Mouse (Mus musculus) embryo, embryonic 10.5 days (tissue): ENCODE data around the gene Stard5.

Experiments used
- DNase-seq: peaks from one replicate; pipeline ENCODE4 v3.0.0-alpha.2; 2015; ENCODE audit warnings: low spot score

Gene Stard5

GRCm38 (mm10) chr7:83631828-83632681, at the start of gene Stard5:
TSS of gene Stard5 (plus strand) at chr7:83631959.
- DNase-seq = peak; percentile 96

GRCm38 (mm10) chr7:83584639-83585471, 46.9 kb upstream of the Stard5 start, which contains the start of gene Tmc3:
TSS of gene Tmc3 (plus strand) at chr7:83584927.
- peak; percentile 55 for DNase-seq

GRCm38 (mm10) chr7:83594056-83594455, 37.7 kb upstream of the Stard5 start:
- DNase-seq = no peak

GRCm38 (mm10) chr7:83597063-83597462, 34.7 kb upstream of the Stard5 start:
- DNase-seq = no peak

GRCm38 (mm10) chr7:83598997-83599912, 32.5 kb upstream of the Stard5 start:
- no peak for DNase-seq

- peak; percentile 65 for DNase-seq
Measured at GRCm38 (mm10) chr7:83599913-83600286, 31.9 kb upstream of the Stard5 start.

- DNase-seq = peak; percentile 6
Measured at GRCm38 (mm10) chr7:83604180-83604944, 27.4 kb upstream of the Stard5 start.

- DNase-seq = no peak
Measured at GRCm38 (mm10) chr7:83606796-83607195, 25.0 kb upstream of the Stard5 start.

GRCm38 (mm10) chr7:83609891-83610290, 21.9 kb upstream of the Stard5 start:
- DNase-seq = no peak

- DNase-seq = no peak
Measured at GRCm38 (mm10) chr7:83611886-83612285, 19.9 kb upstream of the Stard5 start.

- no peak for DNase-seq
Measured at GRCm38 (mm10) chr7:83615272-83615671, 16.5 kb upstream of the Stard5 start.

- no peak for DNase-seq
Measured at GRCm38 (mm10) chr7:83615815-83616214, 15.9 kb upstream of the Stard5 start.

- no peak for DNase-seq
Measured at GRCm38 (mm10) chr7:83616268-83616667, 15.5 kb upstream of the Stard5 start.

- DNase-seq = no peak
Measured at GRCm38 (mm10) chr7:83618709-83619108, 13.1 kb upstream of the Stard5 start.

GRCm38 (mm10) chr7:83622582-83622981, 9.2 kb upstream of the Stard5 start:
- no peak for DNase-seq

- no peak for DNase-seq
Measured at GRCm38 (mm10) chr7:83624065-83624464, 7.7 kb upstream of the Stard5 start.

- no peak for DNase-seq
Measured at GRCm38 (mm10) chr7:83626557-83627257, 5.1 kb upstream of the Stard5 start.

- no peak for DNase-seq
Measured at GRCm38 (mm10) chr7:83627369-83627768, 4.4 kb upstream of the Stard5 start.

- DNase-seq = no peak
Measured at GRCm38 (mm10) chr7:83631073-83631827, 509 bp upstream of the Stard5 start.

GRCm38 (mm10) chr7:83632682-83633120, 942 bp downstream of the Stard5 start:
- no peak for DNase-seq
